Mouse (Mus musculus) liver, embryonic 11.5 days (tissue): Measurements from ENCODE around the gene Zfp36l1. TPM values are rescaled to one million over a fixed set of nuclear protein-coding genes. Genes with fewer than 3 reads are reported as not detected.

ENCODE experiments used
- ATAC-seq: fragments of 200-750 bp; cut with Nextera tagmentation; replicated peaks from 2 replicates; pipeline ENCODE4 v1.8.0; 2017; ENCODE audit warnings: moderate number of reproducible peaks, mild to moderate bottlenecking, moderate TSS enrichment, moderate library complexity; ENCODE audit not compliant: low FRiP score
- DNase-seq: peaks from one replicate; pipeline ENCODE4 v3.0.0-alpha.2; 2017; ENCODE audit warnings: low spot score
- H3K27ac ChIP-seq: fragments of 300-500 bp; sonication (generic); 2 replicates; pipeline ENCODE4 v1.5.1; 2014; ENCODE audit warnings: mild to moderate bottlenecking, low read depth, low read length, control low read depth
- H3K27me3 ChIP-seq: fragments of 300-500 bp; sonication (generic); replicated peaks from 2 replicates; pipeline ENCODE4 v1.6.1; 2014; ENCODE audit warnings: low read length, mixed read lengths; ENCODE audit not compliant: control insufficient read depth, insufficient read depth
- H3K36me3 ChIP-seq: fragments of 300-500 bp; sonication (generic); 2 replicates; pipeline ENCODE4 v1.6.1; 2014; ENCODE audit warnings: mild to moderate bottlenecking, low read length, moderate library complexity, mixed read lengths; ENCODE audit not compliant: control insufficient read depth, insufficient read depth
- H3K4me1 ChIP-seq: fragments of 300-500 bp; sonication (generic); replicated peaks from 2 replicates; pipeline ENCODE4 v1.6.1; 2014; ENCODE audit warnings: low read length, mixed read lengths; ENCODE audit not compliant: control insufficient read depth, insufficient read depth
- H3K4me2 ChIP-seq: fragments of 300-500 bp; sonication (generic); 2 replicates; pipeline ENCODE4 v1.6.1; 2014; ENCODE audit warnings: mild to moderate bottlenecking, control low read depth, moderate library complexity
- H3K4me3 ChIP-seq: fragments of 300-500 bp; sonication (generic); 2 replicates; pipeline ENCODE4 v1.5.1; 2014; ENCODE audit warnings: low read depth, low read length, control low read depth
- H3K9ac ChIP-seq: fragments of 300-500 bp; sonication (generic); 2 replicates; pipeline ENCODE4 v1.6.1; 2014; ENCODE audit warnings: low read depth, low read length, control low read depth
- H3K9me3 ChIP-seq: fragments of 300-500 bp; sonication (generic); 2 replicates; pipeline ENCODE4 v1.6.1; 2016; ENCODE audit warnings: low read length, inconsistent platforms, mixed read lengths; ENCODE audit not compliant: control insufficient read depth
- WGBS: fragments of 180-500 bp; shearing (Covaris S2); extraction: QIAGEN DNeasy Blood & Tissue Kit; methylation state at CpG from one replicate; pipeline ENCODE4 v1.1.7; 2014; 5-methylcytosine and 5-hydroxymethylcytosine counted together
- polyA plus RNA-seq: library from polyadenylated mRNA; unstranded; fragments of >200 nt; fragmentation: Nextera tagmentation; extraction: Ambion mirVana; gene quantifications from 2 replicates; pipeline ENCODE4 v1.2.1, GENCODE M21; 2014

Gene Zfp36l1
- polyA plus RNA-seq, 1 experiment from 2014 or later, result 72.7 TPM

- DNase-seq (peak; percentile 71), ATAC-seq (0 out of 2 replicates have a peak, but pooled peaks have one; percentile 52)
- Histone ChIP-seq H3K4me3 (no peak overlapping the region), H3K9ac (no peak overlapping the region; the same call in 1 of the 2 replicates), H3K27ac (peak overlapping the region; percentile 14; the same call in 1 of the 2 replicates), H3K27me3 (no peaks in the 10 kb centered on the region), H3K9me3 (no peaks in the 10 kb centered on the region), H3K36me3 (no peaks in the 10 kb centered on the region), H3K4me1 (peaks cover 6% of the 10 kb centered on the region), H3K4me2 (no peak overlapping the region)
- WGBS, result 35% methylated on average over 21 of the region's 21 CpGs
Measured at GRCm38 (mm10) chr12:80146227-80147223, 33.7 kb upstream of the Zfp36l1 start.

GRCm38 (mm10) chr12:80145365-80145764, 32.6 kb upstream of the Zfp36l1 start:
- H3K27me3 ChIP-seq, result no peaks in the 10 kb centered on the region
- no peak overlapping the region for H3K27ac ChIP-seq
- H3K36me3 ChIP-seq, result no peaks in the 10 kb centered on the region
- no peak overlapping the region for H3K4me2 ChIP-seq
- no peak overlapping the region for H3K4me3 ChIP-seq
- H3K9me3 ChIP-seq, result no peaks in the 10 kb centered on the region
- H3K9ac ChIP-seq, result no peak overlapping the region
- peaks cover 7% of the 10 kb centered on the region for H3K4me1 ChIP-seq
- ATAC-seq, result no peak
- WGBS, result 74% methylated on average over 8 of the region's 8 CpGs
- no peak for DNase-seq

DNA sequence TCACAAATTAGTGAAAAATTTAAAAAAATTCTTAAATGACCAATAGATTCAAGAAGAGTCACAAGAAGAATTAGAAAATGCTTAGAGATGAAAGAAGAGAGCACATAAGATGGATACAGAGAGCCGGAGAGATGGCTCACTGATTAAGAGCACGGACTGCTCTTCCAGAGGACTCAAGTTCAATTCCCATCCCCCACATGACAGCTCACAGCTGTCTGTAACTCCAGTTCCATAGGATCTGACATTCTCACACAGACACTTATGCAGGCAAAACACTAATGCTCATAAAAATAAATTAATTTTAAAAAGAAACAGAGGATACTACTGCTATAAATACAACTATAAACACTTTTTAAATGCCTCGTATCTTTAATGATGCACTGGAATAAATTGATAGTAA, 32.0 kb upstream of the Zfp36l1 start:
- DNase-seq (no peak), ATAC-seq (no peak)
- Histone ChIP-seq H3K4me1 (peaks cover 11% of the 10 kb centered on the region), H3K27me3 (no peaks in the 10 kb centered on the region), H3K4me3 (no peak overlapping the region), H3K4me2 (no peak overlapping the region), H3K9ac (no peak overlapping the region), H3K9me3 (no peaks in the 10 kb centered on the region), H3K36me3 (no peaks in the 10 kb centered on the region), H3K27ac (no peak overlapping the region)
- 69% methylated on average over 3 of the region's 3 CpGs for WGBS

DNA sequence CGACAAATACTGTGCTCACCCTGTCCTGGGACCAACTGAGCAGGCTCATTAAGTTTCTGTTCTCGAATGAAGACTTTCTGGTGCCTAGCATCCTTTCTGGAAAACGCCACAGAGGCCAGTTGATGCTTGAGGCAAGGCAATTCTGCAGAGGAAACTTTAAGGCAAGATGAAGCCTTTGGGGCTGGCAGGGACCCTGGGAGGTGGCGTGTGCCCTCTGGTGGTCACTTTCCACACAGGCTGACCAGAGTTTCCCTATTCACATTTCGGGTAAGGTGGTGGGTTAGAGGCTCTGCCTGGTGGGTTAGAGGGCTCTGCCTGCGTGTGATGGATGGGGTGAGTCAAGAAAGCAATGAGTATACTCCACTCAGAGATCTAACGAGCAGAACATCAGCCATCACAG, 28.7 kb upstream of the Zfp36l1 start:
- H3K9me3 ChIP-seq, result no peaks in the 10 kb centered on the region
- no peak overlapping the region for H3K4me2 ChIP-seq
- H3K9ac ChIP-seq, result no peak overlapping the region
- H3K4me1 ChIP-seq, result peaks cover 5% of the 10 kb centered on the region
- ATAC-seq, result 0 out of 2 replicates have a peak, but pooled peaks have one; percentile 37
- no peaks in the 10 kb centered on the region for H3K27me3 ChIP-seq
- no peak overlapping the region for H3K4me3 ChIP-seq
- no peaks in the 10 kb centered on the region for H3K36me3 ChIP-seq
- 21% methylated on average over 7 of the region's 7 CpGs for WGBS
- DNase-seq, result peak; percentile 62
- no peak overlapping the region for H3K27ac ChIP-seq

DNA sequence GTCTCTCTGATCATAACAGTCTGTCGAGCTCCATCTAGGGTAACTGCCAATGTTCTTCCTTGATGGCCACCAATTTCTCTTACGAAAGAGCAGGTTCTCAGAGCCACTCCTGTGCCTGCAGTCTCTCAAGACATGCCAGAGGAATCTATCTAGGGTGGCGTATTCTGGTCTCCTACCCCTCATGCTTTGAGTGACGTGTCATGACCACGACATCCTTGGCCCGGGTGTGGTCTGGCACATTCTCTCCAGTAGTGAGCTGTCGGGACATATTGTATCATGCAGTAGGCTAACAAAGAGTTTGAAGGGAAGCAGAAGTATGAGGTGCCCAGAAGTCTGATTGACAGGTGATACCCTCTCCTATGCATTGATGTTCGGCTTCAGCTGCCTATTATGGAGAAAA, 28.2 kb upstream of the Zfp36l1 start:
- DNase-seq (no peak), ATAC-seq (0 out of 2 replicates have a peak, but pooled peaks have one; percentile 3)
- Histone ChIP-seq H3K4me1 (peaks cover 5% of the 10 kb centered on the region), H3K4me2 (no peak overlapping the region), H3K27ac (no peak overlapping the region), H3K36me3 (no peaks in the 10 kb centered on the region), H3K9me3 (no peaks in the 10 kb centered on the region), H3K27me3 (no peaks in the 10 kb centered on the region), H3K4me3 (no peak overlapping the region), H3K9ac (no peak overlapping the region)
- WGBS, result 54% methylated on average over 8 of the region's 8 CpGs

GRCm38 (mm10) chr12:80137744-80138143, 24.9 kb upstream of the Zfp36l1 start:
- ATAC-seq (no peak), DNase-seq (no peak)
- H3K36me3 ChIP-seq, result no peaks in the 10 kb centered on the region
- H3K9ac ChIP-seq, result no peak overlapping the region
- H3K9me3 ChIP-seq, result no peaks in the 10 kb centered on the region
- peaks cover 5% of the 10 kb centered on the region for H3K4me1 ChIP-seq
- 59% methylated on average over 1 of the region's 1 CpGs for WGBS
- H3K27ac ChIP-seq, result no peak overlapping the region
- no peak overlapping the region for H3K4me2 ChIP-seq
- no peaks in the 10 kb centered on the region for H3K27me3 ChIP-seq
- H3K4me3 ChIP-seq, result no peak overlapping the region

DNA sequence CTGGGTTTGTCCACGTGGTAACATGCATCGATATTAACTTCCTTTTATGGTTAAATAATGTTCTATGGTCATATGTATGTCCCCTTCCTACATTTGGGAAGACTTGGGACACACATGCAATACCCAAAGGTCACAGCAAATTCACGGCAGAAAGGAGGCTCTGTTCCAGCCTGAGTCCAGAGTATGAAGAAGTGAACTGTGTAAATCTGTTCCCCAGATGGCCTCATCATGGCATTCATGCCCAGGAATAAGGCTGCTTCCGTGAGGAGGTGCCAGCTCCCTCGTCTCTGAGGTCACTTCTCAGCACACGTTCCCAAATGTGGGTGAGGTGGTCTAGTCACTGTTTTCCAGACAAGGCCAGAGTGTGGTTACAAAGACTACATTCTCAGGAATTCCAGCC, 24.4 kb upstream of the Zfp36l1 start:
- Histone ChIP-seq H3K4me2 (no peak overlapping the region), H3K4me1 (peaks cover 6% of the 10 kb centered on the region), H3K4me3 (no peak overlapping the region), H3K9me3 (no peaks in the 10 kb centered on the region), H3K27ac (no peak overlapping the region), H3K27me3 (no peaks in the 10 kb centered on the region), H3K9ac (no peak overlapping the region), H3K36me3 (no peaks in the 10 kb centered on the region)
- DNase-seq (no peak), ATAC-seq (no peak)
- WGBS, result 81% methylated on average over 6 of the region's 6 CpGs

DNA sequence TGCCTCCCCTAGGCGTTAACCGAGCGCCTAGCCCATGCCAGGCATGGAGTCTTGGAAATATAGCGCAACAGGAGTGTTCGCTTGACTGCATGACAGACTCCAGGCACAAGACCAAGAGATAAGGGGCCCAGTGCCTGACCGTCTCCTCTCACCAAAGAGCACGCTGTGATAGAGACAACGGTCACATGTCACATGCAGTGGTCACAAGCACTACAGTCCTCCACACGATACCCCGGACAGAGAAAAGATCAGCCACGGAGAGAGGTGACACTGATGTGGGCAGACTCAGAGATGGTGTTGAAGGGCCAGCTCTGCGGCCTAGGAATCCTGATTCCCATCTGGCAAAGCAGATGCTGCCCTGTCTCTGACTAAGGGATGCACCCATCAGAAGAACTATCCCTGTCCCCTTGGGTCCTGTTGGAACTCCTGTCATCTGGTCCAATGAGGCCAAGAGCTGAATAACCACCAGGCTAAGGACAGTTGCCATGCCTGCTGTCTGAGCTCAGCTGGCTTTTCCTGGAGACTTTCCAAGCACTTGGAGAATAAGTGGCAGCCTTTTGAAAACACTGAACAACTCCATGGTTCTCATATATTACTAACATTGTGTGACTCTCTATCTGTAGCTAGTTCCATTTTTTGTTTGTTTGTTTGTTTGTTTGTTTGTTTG, 23.6 kb upstream of the Zfp36l1 start:
- H3K4me1 ChIP-seq, result peaks cover 14% of the 10 kb centered on the region
- no peak overlapping the region for H3K27ac ChIP-seq
- H3K27me3 ChIP-seq, result no peaks in the 10 kb centered on the region
- no peaks in the 10 kb centered on the region for H3K9me3 ChIP-seq
- no peak overlapping the region for H3K9ac ChIP-seq
- no peak overlapping the region for H3K4me3 ChIP-seq
- H3K36me3 ChIP-seq, result no peaks in the 10 kb centered on the region
- DNase-seq (no peak), ATAC-seq (no peak)
- 71% methylated on average over 12 of the region's 12 CpGs for WGBS
- no peak overlapping the region for H3K4me2 ChIP-seq
